Mouse (Mus musculus) embryonic facial prominence, embryonic 14.5 days (tissue): ENCODE measurements around the gene Spice1. TPM values are rescaled to one million over a fixed set of nuclear protein-coding genes. Genes with fewer than 3 reads are reported as not detected.

Source experiments
- ATAC-seq: fragments of 200-750 bp; cut with Nextera tagmentation; 2 replicates; pipeline ENCODE4 v1.8.0; 2017; ENCODE audit warnings: low read depth, moderate number of reproducible peaks, moderate TSS enrichment
- DNase-seq: peaks from one replicate; pipeline ENCODE4 v3.0.0-alpha.2; 2015; ENCODE audit warnings: low spot score
- H3K27ac ChIP-seq: fragments of 300-500 bp; sonication (generic); replicated peaks from 2 replicates; pipeline ENCODE4 v1.5.1; 2014; ENCODE audit warnings: low read depth, mild to moderate bottlenecking, low read length, moderate library complexity
- H3K27me3 ChIP-seq: fragments of 300-500 bp; sonication (generic); replicated peaks from 2 replicates; pipeline ENCODE4 v1.6.1; 2014; ENCODE audit warnings: low read length; ENCODE audit not compliant: control insufficient read depth, insufficient read depth
- H3K36me3 ChIP-seq: fragments of 300-500 bp; sonication (generic); 2 replicates; pipeline ENCODE4 v1.6.1; 2014; ENCODE audit warnings: low read length, mixed read lengths; ENCODE audit not compliant: control insufficient read depth, insufficient read depth
- H3K4me1 ChIP-seq: fragments of 300-500 bp; sonication (generic); 2 replicates; pipeline ENCODE4 v1.6.1; 2014; ENCODE audit warnings: antibody characterized with exemption, low read length; ENCODE audit not compliant: control insufficient read depth, insufficient read depth
- H3K4me2 ChIP-seq: fragments of 300-500 bp; sonication (generic); 2 replicates; pipeline ENCODE4 v1.6.1; 2014; ENCODE audit warnings: low read depth, mild to moderate bottlenecking, low read length, moderate library complexity, mixed read lengths
- H3K4me3 ChIP-seq: fragments of 300-500 bp; sonication (generic); 2 replicates; pipeline ENCODE4 v1.5.1; 2014; ENCODE audit warnings: low read depth, mild to moderate bottlenecking, low read length
- H3K9ac ChIP-seq: fragments of 300-500 bp; sonication (generic); 2 replicates; pipeline ENCODE4 v1.6.1; 2014; ENCODE audit warnings: low read depth, mild to moderate bottlenecking, low read length, moderate library complexity, mixed read lengths
- H3K9me3 ChIP-seq: fragments of 300-500 bp; sonication (generic); 2 replicates; pipeline ENCODE4 v1.6.1; 2016; ENCODE audit warnings: low read length; ENCODE audit not compliant: control insufficient read depth
- WGBS: fragments of 180-500 bp; shearing (Covaris S2); extraction: QIAGEN DNeasy Blood & Tissue Kit; methylation state at CpG from one replicate; pipeline ENCODE4 v1.1.7; 2014; 5-methylcytosine and 5-hydroxymethylcytosine counted together
- polyA plus RNA-seq: library from polyadenylated mRNA; unstranded; fragments of >200 nt; fragmentation: Nextera tagmentation; extraction: Ambion mirVana; gene quantifications from 2 replicates; pipeline ENCODE4 v1.2.1, GENCODE M21; 2014

The Spice1 gene
- polyA plus RNA-seq, 1 experiment from 2014 or later, result 28.8 TPM

GRCm38 (mm10) chr16:44328644-44329043 lies 18.3 kb upstream of the Spice1 start:
- Histone ChIP-seq H3K9me3 (no peaks in the 10 kb centered on the region), H3K27me3 (peaks cover 25% of the 10 kb centered on the region), H3K27ac (no peak overlapping the region), H3K9ac (no peak overlapping the region), H3K36me3 (no peaks in the 10 kb centered on the region), H3K4me3 (no peak overlapping the region), H3K4me2 (no peak overlapping the region), H3K4me1 (peaks cover 11% of the 10 kb centered on the region; the same call in 1 of the 2 replicates)
- ATAC-seq (no peak), DNase-seq (no peak)
- 35% methylated on average over 4 of the region's 4 CpGs for WGBS

GRCm38 (mm10) chr16:44330657-44331056 lies 16.3 kb upstream of the Spice1 start:
- DNase-seq, result no peak
- H3K27me3 ChIP-seq, result peaks cover 28% of the 10 kb centered on the region
- ATAC-seq, result no peak
- no peak overlapping the region for H3K4me2 ChIP-seq
- WGBS, result 81% methylated on average over 9 of the region's 9 CpGs
- no peak overlapping the region for H3K9ac ChIP-seq
- H3K36me3 ChIP-seq, result no peaks in the 10 kb centered on the region
- H3K4me1 ChIP-seq, result peaks cover 11% of the 10 kb centered on the region; the same call in 1 of the 2 replicates
- no peaks in the 10 kb centered on the region for H3K9me3 ChIP-seq
- H3K27ac ChIP-seq, result no peak overlapping the region
- H3K4me3 ChIP-seq, result no peak overlapping the region

GRCm38 (mm10) chr16:44331154-44331553 lies 15.8 kb upstream of the Spice1 start:
- 27% methylated on average over 9 of the region's 9 CpGs for WGBS
- Histone ChIP-seq H3K27me3 (peaks cover 28% of the 10 kb centered on the region), H3K4me3 (no peak overlapping the region), H3K9ac (no peak overlapping the region), H3K9me3 (no peaks in the 10 kb centered on the region), H3K36me3 (no peaks in the 10 kb centered on the region), H3K4me1 (peaks cover 11% of the 10 kb centered on the region; the same call in 1 of the 2 replicates), H3K27ac (no peak overlapping the region), H3K4me2 (0 out of 2 replicates have a peak overlapping the region, but pooled peaks have one; percentile 100)
- DNase-seq, result no peak
- no peak for ATAC-seq

- H3K4me1 ChIP-seq, result peaks cover 11% of the 10 kb centered on the region; the same call in 1 of the 2 replicates
- peaks cover 28% of the 10 kb centered on the region for H3K27me3 ChIP-seq
- WGBS, result 12% methylated on average over 6 of the region's 6 CpGs
- peak overlapping the region; percentile 64 for H3K9ac ChIP-seq
- H3K4me2 ChIP-seq, result peak overlapping the region; percentile 100
- H3K9me3 ChIP-seq, result no peaks in the 10 kb centered on the region
- peak overlapping the region; percentile 63 for H3K4me3 ChIP-seq
- H3K36me3 ChIP-seq, result no peaks in the 10 kb centered on the region
- 0 out of 2 replicates have a peak, but pooled peaks have one; percentile 6 for ATAC-seq
- DNase-seq, result no peak
- H3K27ac ChIP-seq, result no peak overlapping the region
Measured at GRCm38 (mm10) chr16:44331671-44331994, 15.3 kb upstream of the Spice1 start.

- no peak overlapping the region for H3K27ac ChIP-seq
- under 1% methylated on average over 38 of the region's 60 CpGs for WGBS
- H3K4me1 ChIP-seq, result peaks cover 11% of the 10 kb centered on the region; the same call in 1 of the 2 replicates
- H3K36me3 ChIP-seq, result no peaks in the 10 kb centered on the region
- H3K9ac ChIP-seq, result peak overlapping the region; percentile 64
- H3K9me3 ChIP-seq, result no peaks in the 10 kb centered on the region
- peak overlapping the region; percentile 63 for H3K4me3 ChIP-seq
- H3K27me3 ChIP-seq, result peaks cover 28% of the 10 kb centered on the region
- peak overlapping the region; percentile 100 for H3K4me2 ChIP-seq
- DNase-seq (no peak), ATAC-seq (peak; percentile 60)
Measured at GRCm38 (mm10) chr16:44331995-44332860, 14.7 kb upstream of the Spice1 start.

- WGBS, result 6% methylated on average over 15 of the region's 15 CpGs
- Histone ChIP-seq H3K27ac (no peak within 1 kb of the TSS), H3K4me3 (peak within 1 kb of the TSS; percentile 63), H3K4me2 (peak within 1 kb of the TSS; percentile 100), H3K4me1 (peaks cover 11% of the 10 kb centered on the region; the same call in 1 of the 2 replicates), H3K9ac (peak within 1 kb of the TSS; percentile 64), H3K9me3 (no peaks in the 10 kb centered on the region), H3K27me3 (peaks cover 28% of the 10 kb centered on the region), H3K36me3 (no peaks in the 10 kb centered on the region)
- ATAC-seq, result peak; percentile 12; the same call in 1 of the 2 replicates
- DNase-seq, result no peak
Measured at GRCm38 (mm10) chr16:44332861-44333284, 14.0 kb upstream of the Spice1 start, which contains the start of gene Sidt1. Sidt1 (minus strand) TSS chr16:44333196.

- Histone ChIP-seq H3K36me3 (no peaks in the 10 kb centered on the region), H3K27me3 (peaks cover 14% of the 10 kb centered on the region), H3K4me2 (no peak overlapping the region), H3K9me3 (no peaks in the 10 kb centered on the region), H3K27ac (no peak overlapping the region), H3K4me1 (0 out of 2 replicates have a peak, but pooled peaks cover 6% of the 10 kb centered on the region), H3K9ac (no peak overlapping the region), H3K4me3 (no peak overlapping the region)
- ATAC-seq, result no peak
- DNase-seq, result no peak
Measured at GRCm38 (mm10) chr16:44337541-44337940, 9.4 kb upstream of the Spice1 start.

GRCm38 (mm10) chr16:44349801-44350397 lies 3.0 kb downstream of the Spice1 start:
- Histone ChIP-seq H3K27ac (no peak overlapping the region), H3K4me2 (no peak overlapping the region; the same call in 1 of the 2 replicates)
- WGBS, result 85% methylated on average over 4 of the region's 4 CpGs

More at GRCm38 (mm10) chr16:44349801-44350397, 3.0 kb downstream of the Spice1 start:
- no peaks in the 10 kb centered on the region for H3K27me3 ChIP-seq
- H3K9ac ChIP-seq, result no peak overlapping the region
- peaks cover 9% of the 10 kb centered on the region; the same call in 1 of the 2 replicates for H3K4me1 ChIP-seq
- H3K36me3 ChIP-seq, result no peaks in the 10 kb centered on the region
- no peak for ATAC-seq
- DNase-seq, result no peak
- H3K9me3 ChIP-seq, result no peaks in the 10 kb centered on the region
- H3K4me3 ChIP-seq, result no peak overlapping the region
